Mouse (Mus musculus) lung, embryonic 16.5 days (tissue): ENCODE data around the gene Phb2. TPM values are rescaled to one million over a fixed set of nuclear protein-coding genes. Genes with fewer than 3 reads are reported as not detected.

ENCODE experiments used
- ATAC-seq: fragments of 200-750 bp; cut with Nextera tagmentation; 2 replicates; pipeline ENCODE4 v1.8.0; 2017; ENCODE audit warnings: low read depth, mild to moderate bottlenecking, moderate library complexity
- H3K27ac ChIP-seq: fragments of 300-500 bp; sonication (generic); 2 replicates; pipeline ENCODE4 v1.5.1; 2014; ENCODE audit warnings: mild to moderate bottlenecking, control low read depth, low read length
- H3K27me3 ChIP-seq: fragments of 300-500 bp; sonication (generic); 2 replicates; pipeline ENCODE4 v1.6.1; 2014; ENCODE audit warnings: low read depth, low read length, mixed read lengths; ENCODE audit not compliant: control insufficient read depth, insufficient read depth
- H3K36me3 ChIP-seq: fragments of 300-500 bp; sonication (generic); 2 replicates; pipeline ENCODE4 v1.6.1; 2014; ENCODE audit warnings: low read length; ENCODE audit not compliant: control insufficient read depth, insufficient read depth
- H3K4me1 ChIP-seq: fragments of 300-500 bp; sonication (generic); replicated peaks from 2 replicates; pipeline ENCODE4 v1.6.1; 2014; ENCODE audit warnings: low read length, mixed read lengths; ENCODE audit not compliant: control insufficient read depth, insufficient read depth
- H3K4me2 ChIP-seq: fragments of 300-500 bp; sonication (generic); 2 replicates; pipeline ENCODE4 v1.6.1; 2014; ENCODE audit warnings: low read depth, low read length, control low read depth
- H3K4me3 ChIP-seq: fragments of 300-500 bp; sonication (generic); 2 replicates; pipeline ENCODE4 v1.5.1; 2014; ENCODE audit warnings: mild to moderate bottlenecking, low read length, control low read depth
- H3K9ac ChIP-seq: fragments of 300-500 bp; sonication (generic); 2 replicates; pipeline ENCODE4 v1.6.1; 2014; ENCODE audit warnings: low read length, control low read depth
- H3K9me3 ChIP-seq: fragments of 300-500 bp; sonication (generic); 2 replicates; pipeline ENCODE4 v1.6.1; 2016; ENCODE audit warnings: low read length; ENCODE audit not compliant: control insufficient read depth
- WGBS: fragments of 180-500 bp; shearing (Covaris S2); extraction: QIAGEN DNeasy Blood & Tissue Kit; methylation state at CpG from one replicate; pipeline ENCODE4 v1.1.7; 2014; 5-methylcytosine and 5-hydroxymethylcytosine counted together
- polyA plus RNA-seq: library from polyadenylated mRNA; unstranded; fragments of >200 nt; fragmentation: Nextera tagmentation; extraction: Ambion mirVana; gene quantifications from 2 replicates; pipeline ENCODE4 v1.2.1, GENCODE M21; 2015

Gene Phb2
- polyA plus RNA-seq, 1 experiment from 2014 or later = 278 TPM

- no peak for ATAC-seq
- Histone ChIP-seq H3K9me3 (no peaks in the 10 kb centered on the region), H3K4me1 (peaks cover 28% of the 10 kb centered on the region), H3K27ac (no peak overlapping the region), H3K9ac (no peak overlapping the region), H3K4me2 (no peak overlapping the region), H3K27me3 (no peaks in the 10 kb centered on the region), H3K4me3 (no peak overlapping the region), H3K36me3 (peaks cover 14% of the 10 kb centered on the region)
- 74% methylated on average over 8 of the region's 8 CpGs for WGBS
Observed at GRCm38 (mm10) chr6:124750405-124750804, 38.3 kb downstream of the Phb2 start.

GRCm38 (mm10) chr6:124753861-124754260, 41.7 kb downstream of the Phb2 start:
- Histone ChIP-seq H3K4me3 (no peak overlapping the region), H3K27me3 (no peaks in the 10 kb centered on the region), H3K4me2 (no peak overlapping the region), H3K9ac (no peak overlapping the region), H3K9me3 (no peaks in the 10 kb centered on the region), H3K36me3 (peaks cover 4% of the 10 kb centered on the region; the same call in 1 of the 2 replicates), H3K4me1 (peaks cover 35% of the 10 kb centered on the region), H3K27ac (no peak overlapping the region)
- ATAC-seq = no peak
- WGBS = 66% methylated on average over 2 of the region's 2 CpGs

- Histone ChIP-seq H3K4me2 (peak overlapping the region; percentile 53), H3K9ac (peak overlapping the region; percentile 92), H3K27me3 (no peaks in the 10 kb centered on the region), H3K4me1 (peaks cover 39% of the 10 kb centered on the region), H3K9me3 (no peaks in the 10 kb centered on the region), H3K36me3 (no peaks in the 10 kb centered on the region), H3K27ac (no peak overlapping the region; the same call in 1 of the 2 replicates), H3K4me3 (peak overlapping the region; percentile 75)
- WGBS = 2% methylated on average over 3 of the region's 3 CpGs
- ATAC-seq = no peak
Observed at GRCm38 (mm10) chr6:124755306-124755705, 43.2 kb downstream of the Phb2 start.

DNA sequence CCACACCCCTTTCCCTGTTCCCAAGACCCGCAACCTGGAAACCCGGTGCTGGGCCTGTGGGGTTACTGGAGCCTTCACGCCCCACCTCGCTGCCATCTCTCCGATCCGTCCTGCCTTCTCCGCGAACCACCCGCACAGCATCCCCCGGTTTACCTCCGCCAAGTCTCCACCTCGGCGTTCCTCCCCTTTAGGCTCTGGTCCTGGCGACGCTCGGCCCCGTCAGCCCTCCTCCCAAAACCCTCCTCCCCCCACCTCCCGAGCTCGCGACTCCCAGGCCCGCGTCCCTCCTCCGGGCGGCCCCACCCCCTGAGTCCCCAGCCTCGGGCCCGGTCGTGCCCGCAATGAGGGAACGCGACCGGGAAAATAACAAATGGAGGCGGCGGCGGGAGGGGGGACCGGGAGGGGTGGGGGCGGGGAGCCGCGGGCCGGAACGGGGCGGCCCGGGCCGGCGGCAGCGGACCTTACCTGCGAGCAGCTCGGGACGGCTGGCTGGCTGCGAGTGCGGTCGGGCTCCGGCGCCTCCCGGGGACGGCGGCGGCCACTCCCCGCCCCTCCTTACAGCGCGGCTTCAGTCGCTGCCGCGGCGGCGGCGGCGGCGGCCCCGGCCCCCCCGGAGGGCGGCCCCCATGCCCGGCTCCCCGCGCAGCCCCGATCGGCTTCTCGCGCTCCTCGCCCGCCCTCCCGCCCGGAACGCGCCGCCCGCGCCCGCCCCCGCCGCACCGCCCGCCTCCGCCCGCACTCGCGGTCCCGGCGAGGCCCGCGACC, 43.9 kb downstream of the Phb2 start, which contains the start of the genes Gm45234 and Atn1:
Gm45234 (minus strand) TSS at position 191 of the 765 bp plus-strand sequence.
Atn1 (minus strand) TSS at position 694 of the 765 bp plus-strand sequence.
- peak within 1 kb of the TSS; percentile 53 for H3K4me2 ChIP-seq
- peak; percentile 68 for ATAC-seq

GRCm38 (mm10) chr6:124756652-124757350, 44.7 kb downstream of the Phb2 start:
- peak; percentile 80 for ATAC-seq
- Histone ChIP-seq H3K4me3 (peak overlapping the region; percentile 75), H3K4me2 (peak overlapping the region; percentile 53), H3K9ac (peak overlapping the region; percentile 92), H3K27me3 (no peaks in the 10 kb centered on the region), H3K9me3 (no peaks in the 10 kb centered on the region), H3K36me3 (no peaks in the 10 kb centered on the region), H3K4me1 (peaks cover 39% of the 10 kb centered on the region), H3K27ac (peak overlapping the region; percentile 97)
- under 1% methylated on average over 36 of the region's 54 CpGs for WGBS

More for the DNA sequence above, 43.9 kb downstream of the Phb2 start, which contains the start of the genes Gm45234 and Atn1:
- Histone ChIP-seq H3K9me3 (no peaks in the 10 kb centered on the region), H3K27ac (peak within 1 kb of the TSS; percentile 97), H3K36me3 (no peaks in the 10 kb centered on the region), H3K27me3 (no peaks in the 10 kb centered on the region), H3K4me1 (peaks cover 39% of the 10 kb centered on the region), H3K4me3 (peak within 1 kb of the TSS; percentile 75), H3K9ac (peak within 1 kb of the TSS; percentile 92)
- WGBS = under 1% methylated on average over 45 of the region's 100 CpGs

GRCm38 (mm10) chr6:124757351-124757880, 45.3 kb downstream of the Phb2 start:
- 2% methylated on average over 5 of the region's 5 CpGs for WGBS
- peak overlapping the region; percentile 92 for H3K9ac ChIP-seq
- ATAC-seq = no peak
- peak overlapping the region; percentile 75 for H3K4me3 ChIP-seq
- H3K36me3 ChIP-seq = no peaks in the 10 kb centered on the region
- no peaks in the 10 kb centered on the region for H3K9me3 ChIP-seq
- peaks cover 39% of the 10 kb centered on the region for H3K4me1 ChIP-seq
- no peaks in the 10 kb centered on the region for H3K27me3 ChIP-seq
- peak overlapping the region; percentile 53 for H3K4me2 ChIP-seq
- H3K27ac ChIP-seq = peak overlapping the region; percentile 97

- Histone ChIP-seq H3K27ac (peak overlapping the region; percentile 97), H3K9me3 (no peaks in the 10 kb centered on the region), H3K4me2 (peak overlapping the region; percentile 53), H3K4me1 (peaks cover 39% of the 10 kb centered on the region), H3K4me3 (peak overlapping the region; percentile 75), H3K27me3 (no peaks in the 10 kb centered on the region), H3K36me3 (no peaks in the 10 kb centered on the region), H3K9ac (peak overlapping the region; percentile 92)
- ATAC-seq = peak; percentile 44
- 36% methylated on average over 5 of the region's 5 CpGs for WGBS
Observed at GRCm38 (mm10) chr6:124757909-124758848, 46.0 kb downstream of the Phb2 start.

DNA sequence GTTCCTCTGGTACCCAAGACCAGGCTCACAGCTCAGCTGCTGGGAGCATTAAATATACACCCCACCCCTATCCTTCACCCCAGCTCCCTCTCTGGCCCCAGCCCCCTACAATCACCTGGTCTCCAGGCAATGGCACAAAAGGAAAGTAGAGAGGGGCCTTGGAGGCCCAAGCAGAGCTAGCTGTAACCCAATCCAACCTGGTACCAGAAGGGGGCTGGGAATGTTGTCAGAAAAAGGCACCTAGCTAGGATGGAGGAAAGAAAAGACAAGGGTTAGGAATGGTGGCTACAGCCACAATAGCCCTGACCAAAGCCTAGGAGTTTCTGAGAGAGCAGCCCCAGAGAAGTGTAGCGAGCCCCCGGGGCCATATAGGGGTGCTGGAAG, 46.7 kb downstream of the Phb2 start:
- Histone ChIP-seq H3K9me3 (no peaks in the 10 kb centered on the region), H3K27ac (peak overlapping the region; percentile 97), H3K36me3 (no peaks in the 10 kb centered on the region), H3K4me1 (peaks cover 37% of the 10 kb centered on the region), H3K4me3 (no peak overlapping the region; the same call in 1 of the 2 replicates), H3K9ac (peak overlapping the region; percentile 92), H3K4me2 (peak overlapping the region; percentile 53), H3K27me3 (no peaks in the 10 kb centered on the region)
- 46% methylated on average over 2 of the region's 2 CpGs for WGBS
- no peak for ATAC-seq
